Mouse (Mus musculus) frontal cortex, postnatal 25 days (tissue): ENCODE measurements around the gene Polr2c.
A peak's percentile ranks its signal among the peaks of the same experiment; 100 is the strongest.
"Not testable (repeated sequence)": the region's sequence is repeated elsewhere in the genome, so short reads cannot be mapped to it uniquely, and the experiment has no call there.

Experiments
- DNase-seq, 2 experiments: peaks; one replicate each; pipeline ENCODE4 v3.0.0; 2022; ENCODE audit warnings: low spot score in 2 of 2

Polr2c gene

DNA sequence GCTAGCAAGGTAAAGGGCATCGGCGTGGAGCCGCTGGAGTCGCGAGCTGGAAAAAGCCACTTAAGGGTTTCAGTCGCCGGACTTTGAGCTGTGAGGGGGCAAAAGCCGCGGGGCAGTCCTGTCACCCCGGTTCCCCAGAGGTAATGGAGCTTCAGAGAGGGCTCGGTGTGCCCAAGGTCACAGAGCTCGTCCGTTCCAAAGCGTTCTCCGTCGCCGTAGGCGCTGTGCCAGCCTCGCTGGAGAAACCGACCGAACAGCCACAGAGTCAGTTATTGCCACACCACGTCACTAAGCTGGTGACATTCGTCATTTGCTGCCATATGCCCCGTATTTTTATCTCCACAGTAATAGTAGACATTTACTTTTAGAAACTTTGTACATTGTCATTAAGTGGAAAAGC is 18.6 kb upstream of the Polr2c start:
- peak in 1 of 2 experiments; percentile 64 for DNase-seq

DNA sequence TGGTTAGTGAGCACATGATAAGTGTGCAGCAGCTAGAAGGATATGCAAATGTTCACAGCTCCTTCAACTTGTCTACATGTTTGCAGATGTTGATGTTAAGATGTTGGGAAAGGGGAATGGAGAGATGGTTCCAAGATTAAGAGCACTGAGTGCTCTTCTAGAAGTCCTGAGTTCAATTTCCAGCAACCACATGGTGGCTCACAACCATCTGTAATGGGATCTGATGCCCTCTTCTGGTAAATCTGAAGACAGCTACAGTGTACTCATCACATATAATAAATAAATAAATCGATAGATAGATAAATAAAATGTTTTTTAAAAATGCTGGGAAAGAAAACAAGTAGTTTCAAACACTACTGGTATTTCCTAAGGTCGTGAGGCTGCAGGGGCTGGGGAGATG is 16.1 kb upstream of the Polr2c start:
- no peak for DNase-seq

DNA sequence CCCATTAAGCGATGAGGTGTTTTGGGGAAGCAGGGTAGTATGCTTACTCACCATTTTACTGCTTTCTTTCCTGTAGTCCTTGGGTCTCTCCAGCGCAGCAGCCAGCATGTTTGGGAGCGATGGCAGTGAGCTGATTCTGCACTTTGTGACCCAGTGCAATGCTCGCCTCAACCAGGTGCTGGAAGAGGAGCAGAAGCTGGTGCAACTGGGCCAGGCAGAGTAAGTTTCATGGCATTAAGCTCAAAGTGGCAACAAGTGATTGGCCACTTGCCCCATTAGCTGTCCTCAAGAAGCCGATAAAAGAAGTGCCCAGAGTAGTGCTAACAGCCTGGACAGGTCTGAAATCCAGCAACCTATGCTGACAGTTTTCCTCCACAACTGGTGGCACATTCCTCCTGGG is 7.2 kb upstream of the Polr2c start:
- DNase-seq: no peak

DNA sequence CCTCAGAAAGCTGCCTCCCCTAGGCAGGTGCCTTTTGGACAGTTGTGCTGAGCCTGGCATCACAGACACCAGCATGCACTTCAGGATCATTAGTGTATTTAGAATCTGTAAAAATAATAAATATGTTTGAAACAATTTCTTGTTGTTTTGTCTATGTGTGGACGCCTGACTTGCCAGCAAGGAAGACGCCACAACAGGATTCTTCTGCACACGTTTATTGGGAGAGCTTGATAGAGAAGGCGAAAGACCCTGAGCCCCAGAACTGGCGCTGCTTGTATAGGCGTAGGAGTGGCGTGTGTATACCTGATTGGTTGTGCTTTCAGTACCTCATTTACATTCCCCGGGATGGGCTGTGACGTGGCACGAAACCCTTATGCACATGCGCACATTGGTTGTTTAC is 2.5 kb upstream of the Polr2c start:
- not testable (repeated sequence) for DNase-seq

DNA sequence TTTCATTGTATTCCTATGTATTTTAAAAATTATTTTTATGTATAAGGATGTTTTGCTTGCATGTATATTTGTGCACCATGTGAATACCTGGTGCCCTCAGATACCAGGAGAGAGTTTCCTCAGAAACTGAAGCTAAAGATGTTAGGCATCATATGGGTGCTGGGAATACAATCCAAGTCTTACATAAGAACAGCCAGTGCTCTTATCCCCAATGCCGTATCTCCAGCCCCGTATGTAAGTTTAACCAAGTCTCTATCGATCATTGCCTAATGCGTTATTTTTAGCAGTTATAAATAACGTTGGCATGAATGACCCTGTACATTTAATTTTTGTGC is 272 bp upstream of the Polr2c start:
- no peak for DNase-seq

DNA sequence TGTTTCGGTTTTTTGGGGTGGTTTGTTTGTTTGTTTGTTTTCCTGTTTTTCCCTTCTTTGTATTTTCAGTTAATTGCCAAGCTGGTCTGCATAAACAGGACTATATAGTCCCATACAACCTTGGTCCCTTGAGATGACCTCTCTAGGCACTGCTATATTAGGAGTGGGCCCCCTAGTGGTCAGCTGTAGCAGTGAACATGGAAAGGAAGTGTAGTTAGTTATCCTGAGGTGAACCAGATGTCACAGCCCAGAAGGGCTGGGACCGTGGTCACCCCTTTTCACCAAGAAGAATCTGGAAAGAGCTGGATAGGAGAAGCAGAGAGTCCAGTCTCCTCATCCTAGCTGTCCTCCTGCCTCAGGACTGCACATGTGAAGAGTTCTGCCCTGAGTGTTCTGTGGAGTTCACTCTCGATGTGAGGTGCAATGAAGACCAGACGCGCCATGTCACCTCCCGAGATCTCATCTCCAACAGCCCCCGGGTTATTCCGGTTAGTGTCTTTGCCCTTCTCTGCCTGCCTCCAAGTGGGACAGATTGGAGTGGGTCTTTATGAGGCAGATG is 4.2 kb downstream of the Polr2c start:
- no peak for DNase-seq

DNA sequence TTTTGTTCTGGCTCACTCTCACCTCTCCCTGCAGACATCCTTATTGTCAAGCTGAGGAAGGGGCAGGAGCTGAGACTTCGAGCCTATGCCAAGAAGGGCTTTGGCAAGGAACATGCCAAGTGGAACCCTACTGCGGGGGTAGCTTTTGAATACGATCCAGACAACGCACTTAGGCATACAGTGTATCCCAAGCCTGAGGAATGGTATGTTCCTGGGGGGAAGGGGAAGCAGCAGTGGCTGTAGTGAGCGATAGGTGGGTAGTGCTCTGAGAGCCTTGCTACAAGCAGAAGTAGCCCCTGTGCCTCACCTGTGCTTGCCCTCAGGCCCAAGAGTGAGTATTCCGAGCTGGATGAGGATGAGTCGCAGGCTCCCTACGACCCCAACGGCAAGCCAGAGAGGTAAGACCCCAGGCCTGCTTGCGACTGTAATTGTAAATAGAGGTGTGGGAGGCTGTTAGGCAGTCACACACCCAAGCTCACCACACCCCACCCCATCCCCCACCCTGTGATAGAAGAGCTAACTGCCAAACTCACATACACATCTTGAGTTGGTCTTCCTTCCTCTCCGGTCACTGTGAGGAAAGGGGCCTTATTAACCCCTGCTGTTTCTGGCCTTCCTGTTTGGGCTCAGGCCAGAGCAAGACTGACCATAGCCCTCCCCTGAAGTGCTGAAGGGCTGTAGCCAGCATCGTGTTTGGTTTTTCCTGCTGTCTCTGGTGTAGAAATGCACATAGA is 5.4 kb downstream of the Polr2c start:
- no peak for DNase-seq

DNA sequence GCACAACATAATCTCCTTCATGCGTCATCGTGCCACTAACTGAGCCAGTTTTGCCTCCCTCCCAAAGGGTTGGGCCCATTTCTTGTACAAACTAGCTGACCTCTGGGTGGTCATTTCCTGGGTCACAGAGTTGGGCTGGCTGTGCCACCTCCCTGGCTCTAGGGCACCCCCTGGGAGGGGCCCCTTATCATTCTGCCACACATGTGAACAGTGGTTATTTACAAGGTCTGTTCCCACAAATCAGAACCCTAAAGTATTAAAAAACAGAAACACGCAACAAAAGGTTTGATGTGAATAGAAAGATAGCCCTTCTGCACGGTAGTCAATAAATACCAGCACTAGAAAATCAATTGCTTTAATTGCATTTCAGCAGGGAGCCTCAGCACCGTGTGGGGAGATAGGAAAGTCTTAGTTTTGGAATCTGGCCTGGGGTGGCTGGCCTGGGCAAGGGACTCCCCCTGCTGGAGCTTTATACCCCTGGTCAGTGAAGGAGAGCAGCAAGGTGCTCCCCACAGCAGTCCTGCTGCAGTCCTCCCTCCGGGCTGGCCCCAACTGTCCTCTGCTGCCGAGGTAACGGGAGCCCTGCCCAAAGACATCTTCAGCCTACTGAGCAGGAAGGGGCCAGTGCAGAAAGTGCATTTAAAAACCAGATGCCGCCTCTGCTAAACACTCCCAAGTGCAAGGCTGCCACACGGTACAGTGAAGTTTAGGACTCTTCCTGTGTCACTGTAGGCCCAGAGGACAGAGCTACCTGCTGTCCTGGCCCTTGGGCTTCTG is 6.8 kb downstream of the Polr2c start:
- DNase-seq: no peak

DNA sequence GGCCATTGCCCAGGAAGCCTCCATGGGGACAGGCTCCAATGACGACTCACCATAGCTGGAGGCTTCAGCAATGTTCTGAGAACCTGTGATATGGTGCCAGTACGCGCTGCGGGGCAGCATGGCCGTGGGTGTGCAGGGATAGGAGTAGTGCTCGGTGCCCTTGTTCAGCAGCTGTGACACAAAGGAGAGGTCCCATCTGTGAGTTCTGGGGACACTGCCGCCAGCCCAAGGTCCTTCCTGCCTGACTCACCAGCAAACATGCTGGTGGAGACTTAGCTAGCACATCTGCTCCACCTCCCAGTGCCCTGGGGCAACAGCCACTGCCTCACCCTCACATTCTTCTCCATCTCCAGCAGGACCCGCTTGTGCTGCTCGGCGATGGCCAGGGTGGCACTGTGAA is 8.0 kb downstream of the Polr2c start:
- no peak for DNase-seq

DNA sequence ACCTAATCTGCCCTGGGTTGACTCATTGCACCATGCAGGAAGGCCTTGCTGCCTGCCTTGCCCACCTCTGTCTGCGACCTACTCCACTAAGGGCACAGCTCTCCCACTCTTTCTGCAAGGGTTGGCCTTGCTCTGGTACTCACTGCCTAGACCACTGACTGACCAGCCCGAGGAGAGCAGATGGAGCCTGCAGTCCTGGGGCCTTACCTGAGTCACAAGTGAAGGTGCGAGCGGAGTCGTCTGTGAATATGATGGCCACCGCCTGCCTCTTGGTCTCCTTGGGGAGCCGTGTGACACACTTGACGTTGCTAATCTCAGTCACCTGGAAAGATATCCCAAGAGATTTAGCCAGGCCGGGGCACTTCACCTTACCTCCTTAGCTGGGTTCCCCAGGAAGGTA is 9.7 kb downstream of the Polr2c start:
- DNase-seq: no peak

DNA sequence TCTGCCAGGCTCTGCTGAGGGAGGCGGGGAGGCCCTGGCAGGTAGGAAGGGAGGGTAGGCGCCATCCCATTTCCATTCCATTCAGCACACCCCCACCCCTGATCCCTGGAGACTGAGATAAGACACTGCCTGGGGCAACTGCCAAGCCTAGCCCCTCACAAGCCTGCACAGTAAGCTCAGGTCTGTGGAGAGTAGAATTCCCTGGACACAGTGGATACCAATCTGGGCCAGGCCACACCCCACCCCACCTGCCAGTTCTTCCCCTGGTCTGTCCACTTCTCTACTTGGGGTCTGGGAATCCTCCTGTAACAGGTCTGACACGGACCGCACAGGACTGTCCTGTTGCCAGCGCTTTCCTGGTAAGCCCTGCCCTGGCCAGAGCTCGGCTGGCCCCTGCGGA is 11.9 kb downstream of the Polr2c start:
- no peak for DNase-seq

DNA sequence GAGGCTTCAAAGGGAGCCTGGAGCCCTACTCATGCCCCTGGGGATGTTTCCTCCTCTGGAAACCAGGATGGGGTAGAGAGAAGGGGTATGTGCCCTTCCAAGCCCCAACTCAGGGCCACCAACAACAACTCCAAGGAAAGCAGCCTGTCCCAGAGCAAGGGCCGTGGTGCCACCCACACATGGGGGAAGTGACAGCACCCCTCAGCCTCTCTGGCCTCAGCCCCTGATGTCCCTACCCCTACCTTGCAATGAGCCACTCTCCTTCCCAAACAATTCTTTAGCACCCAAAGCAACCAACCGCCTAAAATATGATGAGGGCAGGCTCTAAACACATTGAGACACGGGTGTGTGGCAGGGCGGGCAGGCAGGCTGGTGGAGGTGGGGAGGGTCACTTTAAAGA is 12.8 kb downstream of the Polr2c start:
- DNase-seq: no peak

DNA sequence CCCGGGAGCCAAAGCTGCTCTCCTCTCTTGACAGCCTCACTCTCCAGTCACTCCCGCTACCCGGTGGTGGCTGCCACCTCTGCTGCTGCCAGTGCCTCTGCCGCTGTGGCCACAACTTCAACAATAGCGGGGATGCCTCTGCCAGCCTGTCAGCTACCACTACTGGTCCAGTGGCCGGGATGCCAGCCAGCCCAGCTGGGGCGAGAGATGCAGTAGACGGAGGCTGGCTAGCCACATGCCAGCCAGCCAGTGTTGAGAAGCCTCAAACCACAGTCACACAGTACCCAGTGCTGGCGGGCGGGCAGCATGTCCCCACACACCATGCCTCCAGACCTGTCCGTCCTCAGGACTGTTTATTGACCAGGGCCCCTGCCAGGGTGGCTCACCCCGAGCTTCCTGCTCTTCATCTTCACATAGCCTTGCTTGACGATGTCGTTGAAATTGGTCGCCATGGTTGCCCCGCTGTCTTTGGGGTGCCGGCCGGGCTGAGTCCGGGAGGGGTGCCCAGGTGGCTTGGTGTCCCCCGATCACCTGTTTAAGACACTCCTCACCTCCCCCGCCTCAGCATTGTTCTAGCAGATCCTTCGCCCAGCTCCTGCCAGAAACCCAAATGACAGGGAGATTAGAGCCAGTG is 13.3 kb downstream of the Polr2c start:
- peak; percentile 36 to 44 for DNase-seq

DNA sequence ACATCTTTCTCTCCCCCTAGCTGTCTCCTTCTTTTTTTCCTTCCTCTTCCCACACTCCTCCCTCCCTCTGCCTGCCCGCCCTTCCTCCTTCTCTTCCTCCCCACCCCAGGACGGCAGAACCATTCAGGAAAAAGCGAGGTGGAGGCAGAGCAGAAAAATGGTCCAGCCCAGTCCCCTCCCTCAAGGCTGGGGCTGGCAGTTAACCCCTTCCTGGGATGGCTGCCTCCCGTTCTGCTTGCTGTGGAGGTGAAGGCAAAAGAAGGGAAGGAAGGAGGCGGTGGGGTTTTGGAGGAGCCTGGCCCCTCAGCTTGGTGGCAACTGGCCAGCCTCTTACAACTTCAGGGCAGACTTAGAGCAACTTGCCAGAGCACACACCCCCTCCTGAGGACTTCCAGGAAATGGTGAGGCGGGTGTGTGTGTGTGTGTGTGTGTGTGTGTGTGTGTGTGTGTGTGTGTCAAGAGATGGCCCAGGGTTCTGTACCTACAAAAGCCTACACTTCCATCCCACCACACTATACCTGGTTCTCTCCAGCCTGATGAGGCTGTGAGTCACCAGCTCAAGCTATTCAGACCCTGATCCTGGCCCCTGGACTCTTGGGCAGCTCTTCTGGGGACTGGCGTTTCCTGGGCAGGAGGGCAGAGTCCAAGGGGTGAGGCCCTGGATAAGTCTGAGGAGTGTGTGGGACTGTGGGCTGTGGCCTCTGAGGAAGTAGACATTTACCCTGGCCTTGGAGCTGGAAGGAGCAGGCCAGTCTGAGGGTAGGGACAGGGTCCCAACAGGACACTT is 14.1 kb downstream of the Polr2c start:
- DNase-seq: peak in 1 of 2 experiments; percentile 60

DNA sequence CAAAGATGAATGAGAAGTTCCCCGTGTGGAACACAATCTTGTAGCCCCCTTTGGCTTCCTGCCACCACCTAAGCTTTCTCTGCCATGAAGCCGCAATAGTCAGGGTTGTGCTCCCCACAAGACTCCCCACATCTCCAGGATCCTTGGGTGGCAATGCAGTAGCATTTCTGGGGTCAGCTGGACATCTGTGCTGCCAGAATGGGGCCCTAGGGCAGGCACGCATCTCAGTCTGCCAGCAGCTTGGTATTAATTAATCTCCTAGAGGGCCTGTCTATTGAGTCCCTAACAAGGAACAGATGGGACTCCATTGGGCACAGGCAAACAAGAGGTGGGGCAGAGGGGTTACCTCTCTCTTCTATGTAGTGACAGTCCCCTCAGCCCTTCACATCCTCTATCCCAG is 14.9 kb downstream of the Polr2c start:
- no peak for DNase-seq

DNA sequence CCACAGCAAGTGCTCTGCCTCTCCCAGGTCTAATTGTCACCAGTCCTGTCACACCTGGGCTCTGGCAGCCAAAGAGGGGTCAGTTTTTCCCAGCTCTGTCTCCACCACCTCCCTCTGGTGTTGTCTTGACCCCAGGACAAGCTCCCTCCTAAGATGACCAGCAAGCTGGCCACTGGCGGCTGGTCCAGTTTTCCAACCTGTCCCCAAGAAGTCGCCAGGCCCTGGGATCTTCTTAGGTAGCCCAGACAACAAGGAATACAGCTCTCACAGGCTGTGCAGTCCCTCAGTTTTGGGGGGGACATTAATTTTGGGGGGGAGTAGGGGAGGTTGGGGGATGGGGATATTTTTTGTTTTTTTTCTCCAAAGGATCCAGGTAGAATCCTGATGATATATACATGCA is 15.3 kb downstream of the Polr2c start:
- DNase-seq: no peak

DNA sequence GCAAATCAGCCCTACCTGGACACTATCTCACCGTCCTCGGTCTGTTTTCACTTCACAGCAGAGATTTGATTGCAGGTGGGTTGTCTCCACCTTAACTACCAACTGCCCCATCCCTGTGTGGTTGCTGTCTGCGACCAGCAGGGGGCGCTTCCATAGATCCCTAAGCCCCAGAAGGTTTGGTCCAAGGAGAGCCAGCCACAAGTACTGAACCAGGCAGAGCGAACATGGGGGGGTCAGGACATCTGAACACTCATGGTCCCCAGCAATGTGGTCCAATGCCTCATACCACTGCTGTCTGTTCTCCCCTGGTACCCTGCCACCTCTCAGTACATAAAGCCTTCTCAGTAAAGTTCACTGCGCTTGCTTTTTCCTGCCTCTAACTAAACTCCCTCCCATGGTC is 17.1 kb downstream of the Polr2c start:
- peak; percentile 59 to 66 for DNase-seq

DNA sequence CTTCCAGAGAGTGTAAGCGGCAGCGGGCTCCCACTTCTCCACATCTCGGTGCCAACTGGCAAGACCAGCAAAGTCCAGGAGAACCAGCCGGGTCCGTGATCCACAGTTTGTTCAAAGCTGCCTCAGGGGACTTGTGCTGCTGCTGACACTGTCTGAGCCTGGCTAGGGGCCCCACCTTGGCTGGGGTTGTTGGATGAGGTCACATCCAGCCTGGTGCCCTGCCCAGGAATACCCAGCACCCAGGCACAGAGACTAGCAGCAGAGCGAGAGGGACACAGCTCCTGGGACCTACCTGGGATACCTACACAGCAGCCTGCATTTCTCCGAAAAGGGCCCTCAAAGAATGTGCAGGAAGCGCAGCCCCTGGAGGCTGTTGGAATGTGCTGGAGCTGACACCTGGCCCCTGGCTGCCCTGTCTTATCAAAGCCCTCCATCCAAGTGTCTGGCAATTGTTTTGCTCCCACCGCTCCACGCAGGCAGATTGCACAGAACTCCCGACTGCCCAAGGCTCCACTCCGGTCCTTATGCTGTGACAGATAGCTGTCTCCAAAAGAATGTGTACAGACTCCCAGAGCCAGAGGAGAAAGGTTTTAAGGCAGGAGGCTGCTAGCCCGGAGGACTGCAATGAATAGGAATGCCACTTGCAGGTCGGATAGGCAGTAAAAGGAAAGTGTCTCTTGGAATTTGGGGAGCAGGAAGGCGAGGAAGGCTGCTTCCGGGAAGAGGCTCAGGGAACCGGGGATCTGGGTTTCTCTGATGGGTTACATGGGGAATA is 18.0 kb downstream of the Polr2c start:
- no peak for DNase-seq

DNA sequence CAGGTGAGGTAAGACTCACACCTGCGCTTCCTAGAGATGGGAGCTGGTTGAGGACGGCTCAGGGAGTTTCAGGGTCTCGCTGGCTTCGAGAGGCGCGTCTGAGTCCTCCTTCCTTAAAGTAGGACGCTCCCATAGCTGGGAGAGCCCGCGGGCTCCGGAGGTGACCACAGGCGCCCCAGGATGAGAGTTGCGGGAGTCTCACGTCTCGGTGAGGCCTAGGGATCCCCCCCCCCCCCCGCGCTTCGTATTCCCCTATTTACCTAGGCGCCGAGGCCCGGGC is 18.6 kb downstream of the Polr2c start:
- DNase-seq: no peak

DNA sequence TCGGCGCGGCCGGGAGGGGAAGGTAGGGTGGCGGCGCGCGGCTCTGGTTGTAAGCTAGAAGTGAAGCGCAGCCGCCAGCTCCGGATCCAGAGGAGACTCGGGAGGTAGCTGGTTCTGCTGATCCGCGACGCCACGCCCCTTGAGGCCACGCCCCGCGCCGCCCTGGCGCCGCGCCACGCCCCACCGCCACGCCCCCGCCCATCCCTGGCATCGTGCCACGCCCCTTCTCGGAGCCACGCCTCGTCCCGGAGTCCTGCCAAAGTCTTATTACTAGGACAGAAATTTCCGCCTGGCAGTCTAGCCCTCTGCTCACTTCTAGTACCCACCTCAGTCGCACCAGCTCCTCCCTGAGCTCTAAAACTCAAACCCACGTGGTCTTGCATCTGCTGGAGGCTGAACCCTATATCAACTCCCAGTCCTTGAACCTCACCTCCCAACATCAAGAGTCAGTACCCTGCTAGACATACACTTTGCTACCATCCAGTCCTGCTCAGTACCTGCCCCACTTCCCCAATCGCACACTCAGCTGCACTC is 19.0 kb downstream of the Polr2c start, which contains the start of gene Dok4:
TSS of gene Dok4 (minus strand) at position 134 of the 534 bp plus-strand sequence.
- peak; percentile 43 to 64 for DNase-seq

DNA sequence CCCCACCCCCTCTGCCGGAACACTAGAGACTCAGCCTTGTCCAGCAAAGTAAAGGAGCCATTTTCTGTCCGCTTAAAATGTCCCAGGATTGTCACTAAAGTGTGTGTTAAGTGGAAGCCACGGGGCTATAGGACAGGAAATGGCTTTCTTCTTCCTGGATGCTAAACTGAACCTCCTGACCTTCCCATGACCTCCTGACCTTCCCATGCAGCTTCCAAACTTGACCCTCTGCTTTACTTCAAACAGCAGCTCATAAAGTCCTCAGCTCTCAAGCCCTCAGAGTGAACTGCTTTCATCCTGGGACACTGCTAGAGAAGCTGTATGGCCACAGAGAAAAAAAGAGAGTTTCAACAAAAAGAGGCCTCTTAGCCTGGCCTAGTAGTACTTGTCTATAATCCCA is 19.6 kb downstream of the Polr2c start:
- no peak for DNase-seq
